Mouse (Mus musculus): ENCODE measurements around the gene Nol11.

The Nol11 gene

DNA sequence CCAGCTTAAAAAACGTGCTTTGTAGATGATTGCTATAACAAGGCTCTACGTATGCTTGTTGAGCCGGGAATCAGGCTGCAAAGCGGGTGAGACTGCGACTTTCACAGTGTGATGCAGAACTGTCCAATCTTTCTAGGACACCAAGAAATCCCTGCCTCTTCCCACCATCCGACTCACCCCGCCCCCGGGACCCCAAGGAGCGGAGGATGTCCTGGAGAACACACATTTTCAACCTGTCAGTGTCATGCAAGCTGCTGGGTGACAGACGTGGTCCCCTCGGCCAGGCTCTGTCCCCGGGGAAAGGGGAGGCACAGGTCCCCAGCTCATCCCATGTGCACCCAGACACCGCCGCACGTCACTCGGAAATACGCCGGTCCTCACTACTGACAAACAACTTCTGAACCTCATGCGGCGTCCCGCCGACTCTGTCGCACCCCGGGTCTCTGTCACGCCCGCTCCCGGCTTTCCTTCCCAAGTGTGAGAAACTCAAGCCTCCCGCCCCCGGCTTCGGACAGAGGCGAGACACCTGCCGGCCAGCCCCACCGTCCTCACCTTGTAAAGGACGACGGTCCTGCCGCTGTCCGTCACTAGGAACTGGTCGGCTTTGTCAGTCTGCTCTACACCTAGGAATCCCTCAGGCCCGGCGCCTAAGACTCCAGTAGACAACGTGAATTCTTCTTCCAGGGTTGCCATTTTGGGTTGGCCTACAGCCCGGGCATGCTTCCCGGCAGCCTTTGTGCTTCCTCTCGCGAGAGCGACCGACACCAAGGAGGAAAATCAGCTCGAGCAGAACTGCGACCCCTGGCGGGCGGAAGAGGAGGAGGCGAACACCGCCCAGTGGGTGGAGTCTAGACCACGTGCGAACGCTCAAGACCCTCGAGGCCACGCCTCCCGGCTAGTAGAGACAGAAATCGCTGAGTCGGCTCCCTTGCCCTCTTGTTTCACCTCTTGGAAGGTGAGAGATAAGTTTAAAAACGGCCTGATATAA lies at the start of gene Nol11:
Gene Nol11, minus strand, starts transcription at position 817 of the 988 bp plus-strand sequence.
- peak; percentile 96 to 98 for DNase-seq (ENCODE audit: low spot score in 2 of 2)

DNA sequence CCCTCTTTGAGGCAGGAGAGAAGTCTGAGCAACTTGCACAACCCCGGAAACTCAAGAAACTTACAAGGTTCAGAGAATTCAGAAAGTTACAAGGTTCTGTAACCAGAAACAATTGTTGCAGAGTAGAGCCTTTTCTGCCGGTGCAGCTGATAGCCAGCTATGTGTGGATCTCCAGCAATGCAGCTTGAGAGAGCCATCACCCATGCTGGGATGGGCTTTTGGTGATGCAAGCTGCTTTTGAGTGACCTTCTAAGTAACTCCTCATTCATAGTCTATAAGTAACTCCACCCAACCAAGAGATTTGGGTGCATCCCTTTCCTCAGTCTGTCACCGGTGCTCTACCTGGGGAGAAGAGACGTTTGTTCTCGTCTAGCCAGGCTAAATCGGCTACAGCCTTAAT lies 49.3 kb upstream of the Nol11 start:
- DNase-seq (ENCODE audit: low spot score in 2 of 2): no peak

DNA sequence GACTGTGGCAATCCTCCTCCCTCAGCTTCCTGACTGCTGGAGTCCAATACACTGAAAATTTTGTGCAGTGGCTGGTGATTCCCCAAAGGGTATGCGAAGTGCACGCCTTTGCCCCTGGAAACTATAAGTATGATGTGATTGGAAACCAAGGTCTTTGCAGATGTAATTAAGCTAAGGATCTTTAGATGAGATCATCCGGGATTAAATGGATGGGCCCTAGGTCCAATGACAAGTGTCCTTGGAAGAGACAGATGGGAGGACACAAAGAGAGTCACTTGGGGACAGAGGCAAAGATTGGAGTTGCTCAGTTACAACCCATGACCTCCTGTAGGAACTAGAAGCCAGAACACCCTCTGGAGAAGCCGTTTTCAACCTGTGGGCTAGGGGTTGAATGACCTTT lies 48.4 kb upstream of the Nol11 start:
- no peak for DNase-seq (ENCODE audit: low spot score in 2 of 2)

DNA sequence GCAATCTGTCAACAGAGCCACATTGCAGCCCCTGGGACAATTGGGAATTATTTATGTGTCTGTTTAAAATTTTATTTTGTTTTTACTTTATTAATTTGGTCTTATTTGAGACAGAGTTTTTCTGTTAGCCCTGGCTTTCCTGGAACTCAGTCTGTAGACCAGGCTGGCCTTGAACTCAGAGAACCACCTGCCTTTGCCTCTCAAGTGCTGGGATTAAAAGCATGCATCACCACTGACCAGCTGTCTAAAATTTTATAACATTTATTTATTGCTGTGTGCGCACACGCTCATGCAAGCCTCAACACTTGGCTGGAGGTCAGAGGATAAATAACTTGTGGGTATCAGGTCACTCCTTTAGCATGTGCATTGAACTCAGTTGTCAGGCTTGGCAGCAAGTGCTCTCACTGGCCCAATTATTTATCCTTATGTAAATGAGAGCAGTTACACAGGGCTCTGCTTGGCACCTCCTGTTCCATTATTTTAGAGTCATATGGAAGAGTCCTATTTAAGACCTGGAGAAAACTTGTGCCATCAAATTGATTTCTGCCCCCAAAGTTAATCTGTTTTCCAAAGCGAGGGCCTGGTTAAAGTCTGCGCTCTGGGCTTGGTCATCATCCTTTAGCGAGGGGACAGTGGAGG lies 44.2 kb upstream of the Nol11 start:
- no peak for DNase-seq (ENCODE audit: low spot score in 2 of 2)

DNA sequence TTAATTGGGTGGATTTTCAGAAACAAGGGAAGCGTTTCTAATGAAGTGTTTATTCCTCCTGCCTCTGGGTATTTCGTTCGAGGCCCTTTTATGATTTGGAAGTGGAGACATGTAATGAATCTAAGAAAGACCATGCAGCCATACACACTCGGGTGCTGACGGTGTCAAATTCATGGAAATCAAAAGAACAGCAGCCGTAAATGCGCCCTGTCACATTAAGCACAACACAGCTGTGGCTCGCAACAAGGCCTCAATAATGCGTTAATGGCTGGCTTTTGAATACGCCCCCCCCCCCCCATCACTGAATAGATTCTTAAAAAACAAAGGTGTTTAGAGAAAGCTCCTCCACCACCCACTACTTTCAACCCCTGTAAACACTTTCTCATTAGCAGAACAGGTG lies 40.9 kb upstream of the Nol11 start:
- DNase-seq (ENCODE audit: low spot score in 2 of 2): no peak

DNA sequence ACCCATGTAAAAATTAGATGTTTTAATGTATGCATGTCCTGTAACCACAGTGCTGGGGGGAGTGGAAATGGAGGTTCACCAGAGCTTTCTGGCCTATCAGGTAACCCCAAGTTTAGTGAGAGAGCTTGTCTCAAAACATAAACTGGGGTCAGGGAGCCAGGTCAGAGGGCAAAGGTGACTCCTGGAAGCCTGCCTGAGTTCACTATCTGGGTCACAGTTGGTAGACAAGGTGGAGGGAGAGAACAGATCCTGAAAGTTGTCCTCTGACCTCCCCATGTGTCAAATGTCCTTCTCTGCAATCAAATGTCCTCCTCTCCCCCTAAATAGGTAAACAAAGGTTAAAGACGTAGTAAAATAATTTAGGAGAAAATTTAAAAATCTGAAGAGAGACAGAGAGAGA lies 37.2 kb upstream of the Nol11 start:
- no peak for DNase-seq (ENCODE audit: low spot score in 2 of 2)

DNA sequence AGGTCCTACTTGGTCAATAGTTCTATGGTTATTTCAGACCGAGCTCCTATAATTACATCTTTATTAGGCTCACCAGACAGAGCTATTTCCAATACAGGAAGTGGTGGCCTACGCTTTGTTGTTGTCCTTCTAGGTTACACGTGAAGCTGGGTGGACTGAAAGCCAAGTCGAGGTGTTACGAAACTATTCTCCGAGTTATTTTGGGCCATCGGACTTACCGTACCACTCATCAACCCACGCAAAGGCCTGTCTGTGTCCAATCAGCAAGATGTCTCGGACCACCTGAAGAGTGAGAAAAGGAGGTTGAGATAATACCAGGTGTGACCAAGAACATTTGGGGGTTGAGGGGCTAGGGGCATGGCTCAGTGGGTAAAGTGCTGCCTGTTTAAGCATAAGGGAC lies 36.8 kb upstream of the Nol11 start:
- DNase-seq (ENCODE audit: low spot score in 2 of 2): no peak

DNA sequence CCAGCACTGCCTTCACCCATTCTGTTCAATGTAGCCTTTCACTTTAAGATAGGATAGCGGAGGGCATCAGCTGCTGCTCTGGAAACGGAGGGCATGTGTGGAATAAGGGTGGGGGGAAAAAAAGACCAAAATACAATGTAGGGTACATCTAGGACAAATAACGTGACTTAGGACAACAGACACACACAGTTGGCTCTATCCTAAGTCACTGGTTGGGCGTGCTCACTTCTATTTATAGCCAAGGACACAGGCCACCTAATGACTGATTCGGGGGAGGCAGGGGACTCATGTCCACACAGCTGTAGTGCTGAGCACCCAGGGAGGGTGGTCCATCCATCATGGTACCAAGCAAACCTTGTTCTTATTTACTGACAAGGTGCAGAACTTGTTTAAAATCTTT lies 36.1 kb upstream of the Nol11 start:
- DNase-seq (ENCODE audit: low spot score in 2 of 2): no peak

DNA sequence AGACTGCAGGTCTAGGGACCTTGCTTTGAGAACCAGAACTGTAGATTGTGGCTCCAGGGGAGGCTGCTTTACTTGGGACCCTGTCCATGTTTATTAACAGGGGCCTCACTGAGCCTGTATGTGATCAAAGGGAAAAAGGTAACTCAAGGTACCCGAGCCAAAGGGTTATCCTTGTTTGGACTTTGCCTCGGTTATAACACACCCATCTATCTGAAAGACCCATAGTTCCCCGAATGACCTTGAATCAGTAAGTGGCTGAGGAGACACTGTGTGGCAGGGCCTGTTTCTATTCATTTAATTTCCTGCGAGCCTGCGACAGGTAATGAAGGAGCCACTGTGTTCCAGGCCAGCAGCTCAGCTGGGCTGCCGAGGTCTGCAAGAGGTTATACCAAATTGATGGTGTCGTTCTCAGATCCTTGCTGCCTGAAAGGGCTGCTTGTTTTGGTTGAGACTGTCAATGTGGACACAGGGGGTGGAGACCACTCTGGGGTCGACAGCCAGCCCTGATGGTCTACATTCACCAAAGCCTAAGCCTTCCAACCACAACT lies 34.6 kb upstream of the Nol11 start:
- no peak for DNase-seq (ENCODE audit: low spot score in 2 of 2)

DNA sequence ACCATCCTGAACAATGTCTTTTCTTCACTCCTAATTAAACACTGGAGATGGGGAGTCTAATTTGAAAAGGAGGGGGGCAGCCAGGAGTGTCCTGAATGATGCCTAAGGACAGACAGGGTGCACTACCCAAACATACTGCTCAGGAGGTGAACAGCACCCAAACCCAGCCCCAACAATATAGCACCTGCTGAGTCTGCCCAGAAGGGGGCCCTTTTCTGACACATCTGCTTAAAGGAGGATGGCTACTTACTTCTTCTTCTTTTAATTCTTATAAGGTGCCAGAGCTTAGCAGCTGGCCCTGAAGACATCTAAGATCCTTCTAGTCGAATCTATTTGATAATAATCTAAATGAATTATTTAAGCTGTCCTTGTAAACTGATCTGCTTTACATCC lies 34.0 kb upstream of the Nol11 start:
- DNase-seq (ENCODE audit: low spot score in 2 of 2): no peak

DNA sequence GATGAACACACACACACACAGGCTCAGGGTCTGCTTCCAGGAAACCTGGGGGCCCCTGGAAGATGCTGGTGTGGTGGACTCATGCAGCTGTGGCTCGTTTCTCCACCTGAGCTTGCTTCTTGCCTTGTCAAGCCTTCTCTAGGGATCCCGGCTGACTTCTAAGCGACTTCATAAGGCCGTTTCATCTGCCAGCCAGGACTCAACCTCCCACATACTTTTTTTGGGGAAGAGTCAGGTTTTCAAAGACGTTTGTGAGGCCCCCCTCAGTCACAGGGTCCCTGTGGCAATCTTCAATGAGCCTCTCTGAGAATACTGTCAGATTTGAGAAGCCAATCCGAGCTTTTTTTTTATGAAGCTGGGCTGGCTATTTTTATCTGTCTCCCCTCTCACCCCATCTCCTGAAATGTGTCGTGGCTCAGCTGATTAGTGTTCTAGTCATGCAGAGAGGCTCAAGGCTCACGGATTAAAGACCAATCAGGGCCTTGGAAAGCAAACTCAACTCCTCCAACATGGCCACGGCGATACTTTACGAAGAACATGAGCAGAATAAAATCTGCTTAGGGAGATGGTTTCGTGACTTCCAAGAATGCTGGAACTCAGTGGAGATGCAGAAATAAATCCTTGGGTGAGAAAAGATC lies 33.5 kb upstream of the Nol11 start:
- DNase-seq (ENCODE audit: low spot score in 2 of 2): no peak

DNA sequence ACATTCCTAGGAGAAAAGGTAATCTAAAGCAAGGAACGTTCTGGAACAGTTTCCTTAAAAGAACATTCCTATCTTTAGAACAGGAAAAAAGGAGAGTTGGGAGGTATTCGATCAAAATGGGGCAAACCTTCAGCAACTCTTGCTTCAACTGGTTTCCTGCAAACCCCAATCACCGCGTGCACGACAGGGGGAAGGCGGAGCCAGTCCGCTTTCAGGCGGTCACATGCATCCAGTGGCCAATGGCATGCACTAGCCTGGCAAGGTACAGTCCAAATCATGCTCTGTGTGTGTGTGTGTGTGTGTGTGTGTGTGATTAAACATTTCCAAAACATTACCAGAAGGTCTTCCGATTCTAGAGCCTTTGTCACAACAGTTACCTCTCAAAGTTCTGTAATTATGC lies 25.9 kb upstream of the Nol11 start:
- no peak for DNase-seq (ENCODE audit: low spot score in 2 of 2)

DNA sequence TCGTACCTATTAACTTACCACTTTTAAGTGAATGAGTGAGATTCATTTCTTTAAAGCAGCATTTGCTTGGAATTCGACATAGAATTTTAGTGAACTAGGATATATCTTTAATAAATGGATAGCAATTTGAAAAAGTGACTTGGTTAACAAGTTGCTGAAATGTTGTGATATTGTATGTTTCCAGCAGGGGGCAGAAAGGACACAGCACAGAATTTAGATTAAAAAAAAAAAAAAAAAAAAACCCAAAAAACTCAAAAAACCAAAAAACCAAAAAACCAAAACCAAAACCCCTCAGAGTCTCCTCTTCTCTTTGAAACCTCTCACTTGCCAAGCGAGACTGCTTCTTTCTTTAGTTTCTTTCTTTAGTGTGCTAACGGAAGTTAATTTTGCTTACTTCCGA lies 24.6 kb upstream of the Nol11 start:
- DNase-seq (ENCODE audit: low spot score in 2 of 2): no peak

DNA sequence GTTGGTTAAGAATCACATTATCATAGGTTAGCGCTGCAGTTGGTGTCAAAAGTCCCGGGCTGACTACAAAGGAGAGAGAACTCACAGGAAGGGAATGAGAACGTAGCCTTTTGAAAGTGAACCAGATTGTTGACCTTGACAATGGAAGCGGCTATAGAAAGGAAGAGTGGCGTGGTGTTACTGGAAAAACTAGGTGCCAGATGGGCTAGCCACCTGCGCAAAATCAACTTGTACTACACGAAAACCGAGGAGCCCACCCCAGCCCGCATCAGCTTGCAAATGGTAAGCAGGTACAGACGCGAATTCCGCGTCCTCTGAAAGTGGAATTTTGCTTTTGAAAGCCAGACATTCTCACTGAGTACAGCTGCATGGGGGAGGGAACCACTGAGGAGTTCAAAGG lies 20.6 kb upstream of the Nol11 start:
- DNase-seq (ENCODE audit: low spot score in 2 of 2): no peak

DNA sequence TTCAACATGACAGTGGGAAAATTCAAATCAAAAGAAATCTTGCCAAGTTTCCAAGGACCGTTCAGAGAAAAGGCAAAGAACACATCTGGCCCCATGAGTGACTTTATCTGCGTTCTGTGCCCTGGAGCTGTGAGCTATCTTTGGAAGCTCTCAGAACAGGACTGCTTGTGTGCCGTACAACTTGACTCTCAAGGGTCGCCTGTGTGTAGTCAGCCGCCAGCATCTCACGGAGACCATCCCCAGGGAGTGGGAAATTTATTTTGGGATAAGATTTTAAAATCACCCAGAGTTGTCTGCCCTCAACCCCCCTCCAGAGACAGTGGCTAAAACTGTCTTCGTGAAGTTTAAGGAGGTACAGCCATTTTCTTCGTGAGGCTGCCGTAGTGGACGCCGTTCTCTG lies 12.6 kb upstream of the Nol11 start:
- DNase-seq (ENCODE audit: low spot score in 2 of 2): no peak

DNA sequence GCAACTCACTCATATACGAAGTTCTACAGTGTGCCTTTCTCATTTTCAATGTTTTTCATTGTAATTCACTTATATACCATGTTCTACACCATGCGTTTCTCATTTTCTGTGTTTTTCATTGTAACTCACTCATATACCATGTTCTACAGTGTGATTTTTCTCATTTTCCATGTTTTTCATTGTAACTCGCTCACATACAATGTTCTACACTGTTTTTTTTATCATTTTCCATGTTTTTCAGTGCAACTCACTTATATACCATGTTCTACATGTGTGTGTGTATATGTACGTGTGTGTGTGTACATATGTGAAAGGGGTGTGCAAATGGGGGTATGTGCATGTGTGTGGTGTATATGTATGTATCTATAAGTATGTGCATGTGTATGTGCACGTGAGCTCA lies 10.1 kb upstream of the Nol11 start:
- no peak for DNase-seq (ENCODE audit: low spot score in 2 of 2)

DNA sequence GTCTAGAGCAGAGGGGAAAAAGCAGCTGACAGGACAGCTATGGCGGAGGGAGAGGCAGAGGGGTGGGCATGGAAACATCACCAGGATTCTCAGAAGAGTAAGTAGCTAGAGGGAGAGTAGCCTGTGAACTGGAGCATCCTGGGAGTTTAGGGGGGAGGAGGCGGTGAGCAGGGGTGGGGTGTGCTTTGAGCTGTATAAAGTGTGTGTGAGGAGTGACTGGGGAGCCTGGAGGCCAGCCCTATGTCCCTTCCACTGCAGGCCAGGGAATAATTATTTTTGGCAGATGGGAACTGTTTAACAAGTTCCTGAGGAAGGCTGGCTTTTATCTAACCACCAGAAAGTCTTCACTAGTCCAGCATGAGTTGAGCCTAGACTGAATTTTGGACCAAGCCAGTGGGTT lies 6.2 kb upstream of the Nol11 start:
- DNase-seq (ENCODE audit: low spot score in 2 of 2): no peak

DNA sequence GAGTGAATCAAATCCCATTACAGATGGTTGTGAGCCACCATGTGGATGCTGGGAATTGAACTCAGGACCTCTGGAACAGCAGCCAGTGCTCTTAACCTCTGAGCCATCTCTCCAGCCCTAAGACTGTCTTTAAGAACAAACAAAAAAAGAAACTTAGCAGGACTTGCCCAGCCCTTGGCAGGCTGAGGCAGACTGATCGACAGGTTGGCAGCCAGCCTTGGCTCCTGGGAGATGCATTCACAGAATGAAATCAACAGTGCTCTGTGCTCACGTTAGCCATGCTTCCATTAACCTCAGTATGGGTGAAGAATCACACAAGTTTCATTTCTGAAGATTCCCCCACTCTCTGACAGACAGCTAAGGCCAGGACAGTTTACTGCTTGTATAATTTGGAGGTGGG lies 1.2 kb upstream of the Nol11 start:
- DNase-seq (ENCODE audit: low spot score in 2 of 2): peak in 1 of 2 experiments; percentile 3

DNA sequence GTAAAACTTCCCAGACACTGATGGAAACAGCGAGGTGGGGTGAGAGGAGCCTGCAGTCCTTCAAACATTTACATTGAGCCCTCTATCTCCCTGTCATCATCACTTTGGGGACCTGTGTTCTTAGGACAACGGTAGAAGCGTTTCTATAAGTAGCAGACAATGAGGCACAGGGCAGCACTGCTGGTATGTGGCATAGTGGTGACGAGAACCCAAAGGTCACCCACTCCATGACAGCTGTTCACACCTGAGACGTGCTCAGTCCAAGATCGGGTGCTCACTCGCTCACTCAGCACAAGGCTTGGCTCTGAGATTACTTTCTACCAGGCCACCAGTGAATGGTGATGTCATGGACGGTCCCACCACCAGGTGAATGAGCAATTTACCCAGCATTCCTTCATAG lies 5.4 kb downstream of the Nol11 start:
- DNase-seq (ENCODE audit: low spot score in 2 of 2): no peak

DNA sequence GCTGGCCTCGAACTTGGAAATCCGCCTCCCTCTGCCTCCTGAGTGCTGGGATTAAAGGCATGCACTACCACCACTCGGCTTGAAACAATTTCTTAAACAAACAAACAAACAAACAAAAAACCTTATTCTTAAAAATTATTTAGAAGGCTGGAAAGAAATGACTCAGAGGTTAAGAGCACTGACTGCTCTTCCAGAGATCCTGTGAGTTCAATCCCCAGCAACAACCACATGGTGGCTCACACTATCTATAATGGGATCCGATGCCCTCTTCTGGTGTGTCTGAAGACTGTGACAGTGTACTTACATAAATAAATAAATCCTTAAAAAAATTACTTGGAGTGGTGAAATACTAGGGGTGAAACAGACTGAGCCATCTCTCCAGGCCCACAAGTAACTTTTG lies 28.0 kb downstream of the Nol11 start:
- no peak for DNase-seq (ENCODE audit: low spot score in 2 of 2)

DNA sequence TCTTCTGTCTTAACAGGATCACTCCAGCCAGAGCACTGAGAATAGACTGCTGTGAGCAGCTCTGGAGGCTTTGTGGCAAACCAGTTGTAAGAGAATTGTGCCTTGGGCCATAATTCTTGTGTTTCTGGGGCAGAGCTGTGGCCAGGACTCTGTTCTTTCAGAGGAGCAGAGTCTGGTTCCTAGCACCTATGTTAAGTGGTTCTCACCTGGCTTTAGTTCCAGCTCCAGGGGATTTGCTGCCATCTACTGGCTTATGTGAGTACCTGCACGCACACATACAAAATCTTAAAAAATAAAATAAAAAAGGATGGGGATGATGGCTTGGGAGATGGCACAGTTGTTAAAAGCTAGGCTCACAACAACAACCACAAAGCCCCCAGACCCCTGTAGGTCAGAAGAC lies 30.1 kb downstream of the Nol11 start:
- no peak for DNase-seq (ENCODE audit: low spot score in 2 of 2)

DNA sequence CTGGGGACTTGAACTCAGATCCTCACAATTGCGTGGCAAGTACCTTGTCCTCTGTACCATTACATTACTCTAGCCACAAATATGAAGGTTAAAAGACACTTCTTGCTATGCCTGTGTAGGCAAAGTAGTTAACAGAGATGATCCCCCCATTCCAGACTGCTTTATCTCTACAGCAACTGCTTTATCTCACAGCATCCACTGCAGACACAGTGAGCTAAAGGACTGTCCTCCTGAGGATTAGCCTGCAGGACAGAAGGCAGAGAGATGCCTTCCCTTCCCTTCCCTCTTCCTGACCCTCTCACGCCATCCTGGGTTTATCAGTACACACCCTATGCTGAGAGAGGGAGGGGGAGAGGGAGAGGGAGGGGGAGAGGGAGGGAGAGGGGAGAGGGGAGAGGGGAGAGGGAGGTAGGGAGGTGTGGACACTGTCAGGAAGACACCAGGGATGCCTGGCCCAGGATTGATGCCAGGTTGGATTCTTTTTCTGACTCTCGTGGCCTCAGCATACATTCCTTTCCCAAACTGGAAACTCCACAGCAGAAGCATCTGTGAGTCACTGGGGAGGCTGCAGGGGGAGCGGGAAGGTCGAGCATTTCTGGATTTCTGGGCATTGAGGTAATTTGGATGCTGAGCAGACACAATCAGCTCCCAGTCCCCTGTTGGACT lies 32.1 kb downstream of the Nol11 start:
- peak in 1 of 2 experiments; percentile 6 for DNase-seq (ENCODE audit: low spot score in 2 of 2)
